Mouse (Mus musculus) hindlimb bud, embryonic 11.5 days (tissue): ENCODE measurements around the gene Vmn2r54.
"Not testable (repeated sequence)": the region's sequence is repeated elsewhere in the genome, so short reads cannot be mapped to it uniquely, and the experiment has no call there.

Source experiments
- DNase-seq: peaks from one replicate; pipeline ENCODE4 v3.0.0-alpha.2; 2012; ENCODE audit warnings: low read depth, low spot score; ENCODE audit errors: extremely low spot score

Gene Vmn2r54

DNA sequence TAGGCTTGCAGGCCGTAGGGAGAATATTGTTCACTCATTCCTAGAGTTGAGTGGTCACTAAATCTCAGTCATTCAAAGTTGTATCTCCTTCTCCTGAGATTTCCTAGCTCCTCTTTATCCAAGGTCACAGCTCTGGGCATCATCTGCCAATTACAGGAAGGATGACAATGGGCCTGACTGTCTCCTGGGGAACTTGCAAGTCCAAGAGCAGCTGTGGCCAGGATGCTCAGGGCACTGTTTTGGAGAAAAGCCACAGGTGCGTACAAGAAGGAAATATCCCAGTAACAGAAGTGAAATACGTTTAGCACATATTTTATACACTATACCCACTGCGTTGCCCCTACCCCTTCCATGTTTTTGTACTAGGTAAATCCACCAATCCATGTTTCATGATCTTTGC lies at the start of gene Vmn2r54:
Gene Vmn2r54, minus strand, starts transcription at position 101 of the 400 bp plus-strand sequence.
- not testable (repeated sequence) for DNase-seq

DNA sequence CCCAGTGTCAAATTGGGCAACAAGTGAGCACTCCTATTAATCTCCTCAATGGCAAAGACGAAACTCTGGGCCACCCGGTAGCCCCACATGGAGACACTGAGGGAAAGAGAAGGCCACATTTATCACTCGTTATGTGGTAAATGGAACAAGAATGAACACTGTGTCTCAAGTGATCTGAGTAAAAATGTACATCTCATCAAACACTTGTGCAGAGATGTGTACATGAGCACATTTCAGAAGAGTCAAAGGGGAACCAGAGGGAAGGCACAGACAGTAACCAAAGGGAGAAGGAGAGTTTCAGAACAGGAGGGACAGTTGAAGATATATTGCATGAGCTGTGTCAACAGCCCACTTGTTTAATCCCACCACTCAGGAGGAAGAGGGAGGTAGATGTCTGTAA lies 44.8 kb upstream of the Vmn2r54 start, which contains the start of gene Vmn2r55:
Gene Vmn2r55, minus strand, starts transcription at position 101 of the 400 bp plus-strand sequence.
- DNase-seq: not testable (repeated sequence)

DNA sequence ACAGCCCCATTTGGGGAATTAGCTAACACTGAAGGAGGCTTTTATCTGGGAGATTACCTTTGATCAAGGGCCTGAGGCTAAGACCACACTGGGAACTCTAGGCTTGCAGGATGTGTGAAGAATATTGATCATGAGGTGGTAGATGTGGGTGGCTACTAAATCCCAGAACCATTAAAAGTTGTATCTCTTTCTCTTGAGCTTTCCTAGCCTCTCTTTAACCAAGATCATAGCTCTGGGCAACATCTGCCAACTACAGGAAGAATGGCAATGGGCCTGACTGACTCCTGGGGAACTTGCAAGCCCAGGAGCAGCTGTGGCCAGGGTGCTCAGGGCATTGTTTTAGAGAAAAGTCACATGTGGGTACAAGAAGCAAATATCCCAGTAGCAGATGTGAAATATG lies 31.4 kb downstream of the Vmn2r54 start, which contains the start of gene Vmn2r53:
Gene Vmn2r53, minus strand, starts transcription at position 101 of the 400 bp plus-strand sequence.
- DNase-seq: no peak
